29 mouse cellular contexts compared by ENCODE assay signal in genomic region chr1:39770436-39770835, GRCm38 (mm10). TPM values are rescaled to one million over a fixed set of nuclear protein-coding genes. Genes with fewer than 3 reads are reported as not detected.
A peak's percentile ranks its signal among the peaks of the same experiment; 100 is the strongest.
DNase-seq lines count a peak whose midpoint lies in the region; TF ChIP-seq lines count a peak whose summit lies in the region.
"Had no signal": no experiment of that assay in that cellular context is flagged by ENCODE, and none has a peak within 500 bp of the region (broad histone marks: within the 10 kb centered on the region; RNA-seq: fewer than 3 reads in every experiment).

No protein-coding gene starts in this region.

- no peaks in the 10 kb centered on the region for H3K4me1 ChIP-seq in kidney, adult 2 months (ENCODE audit: control insufficient read depth, insufficient read depth, low read length)

- no peak overlapping the region for H3K4me3 ChIP-seq in gastrocnemius, adult 2 months
- H3K4me3 ChIP-seq in kidney, adult 2 months (ENCODE audit: insufficient read depth, low read depth, low read length) = no peak overlapping the region
- H3K4me3 ChIP-seq: embryonic facial prominence, embryonic 12.5 days; erythroblast, embryonic 14.5 days; forebrain, embryonic 13.5 days; hindbrain, embryonic 12.5 days; intestine, embryonic 15.5 days; megakaryocyte, embryonic 14.5 days; neural tube, embryonic 15.5 days had no signal

- 72% methylated on average over 5 of the region's 5 CpGs for WGBS in kidney, adult 2 months

- H3K27me3 ChIP-seq in kidney, adult 2 months (replicated peaks; ENCODE audit: control insufficient read depth, insufficient read depth, low read length) = no peaks in the 10 kb centered on the region
- H3K27me3 ChIP-seq: CH12.LX; embryonic facial prominence, embryonic 12.5 days; forebrain, embryonic 13.5 days; hindbrain, embryonic 12.5 days; intestine, embryonic 15.5 days; neural tube, embryonic 15.5 days had no signal

- no peak for TF ChIP-seq POLR2A in kidney, adult 2 months (IDR thresholded peaks at IDR 0.05; ENCODE audit: low read depth, low read length)

- TF ChIP-seq CTCF in gastrocnemius, adult 2 months (IDR thresholded peaks at IDR 0.05) = no peak
- no peak for TF ChIP-seq CTCF in kidney, adult 2 months (conservative IDR thresholded peaks at IDR 0.05; ENCODE audit: insufficient read depth, insufficient read length, low read depth, low read length)

- DNase-seq in gastrocnemius, adult 2 months = no peak
- no peak for DNase-seq in gastrocnemius, adult 8-10 months (ENCODE audit: low spot score in 2 of 2)
- DNase-seq in kidney, adult 2 months = peak; percentile 30
- DNase-seq in kidney, adult 11 months = no peak
- DNase-seq in adipocyte (ENCODE audit: low spot score) = peak; percentile 53
- DNase-seq in lung, postnatal 25 days (ENCODE audit: low spot score) = peak; percentile 58
- no peak for DNase-seq in right cerebral cortex, postnatal 10 days (ENCODE audit: low spot score in 2 of 2)
- DNase-seq in adrenal gland, adult 2 months = no peak
- DNase-seq: layer of hippocampus, postnatal 36 days; midbrain, embryonic 14.5 days; thymus, postnatal 14 days had no signal

- H3K27ac ChIP-seq in gastrocnemius, adult 2 months = peak overlapping the region; percentile 62
- no peak overlapping the region for H3K27ac ChIP-seq in kidney, adult 2 months (ENCODE audit: insufficient read depth, low read depth, low read length)
- H3K27ac ChIP-seq: embryonic facial prominence, embryonic 12.5 days; forebrain, embryonic 13.5 days; hindbrain, embryonic 12.5 days; intestine, embryonic 15.5 days; kidney, postnatal 0 days; neural tube, embryonic 15.5 days had no signal

- no peaks in the 10 kb centered on the region for H3K36me3 ChIP-seq in kidney, adult 2 months (ENCODE audit: control insufficient read depth, insufficient read depth, low read length)
- H3K36me3 ChIP-seq: embryonic facial prominence, embryonic 12.5 days; hindbrain, embryonic 12.5 days; intestine, embryonic 15.5 days; neural tube, embryonic 15.5 days had no signal

- intact Hi-C loops in gastrocnemius, adult 2 months (cut with DNase I) = no loop called here

RNA-seq across cellular contexts. Expression of gene Gm3646, which starts 34.7 kb away (rescaled TPM):
- 1 to 10 TPM in 1 of 2 experiments, not detected in 1; 1.6 TPM for total RNA-seq in gastrocnemius, adult 2 months (2021)
- total RNA-seq in gastrocnemius, adult 8-10 months (2022) = not detected
- not detected in 2 replicates for polyA plus RNA-seq in kidney, adult 2 months (2012; rRNA removed)
- total RNA-seq in adrenal gland, adult 2 months (2021) = not detected
- not detected in 2 replicates for polyA plus RNA-seq in adrenal gland, adult 2 months (2012; rRNA removed)
- total RNA-seq: adrenal gland, adult 18-20 months; CH12.LX; common myeloid progenitor, adult 5-6 weeks; layer of hippocampus, adult 18-20 months; layer of hippocampus, postnatal 36 days; left cerebral cortex, postnatal 25 days; MEL had no signal
- polyA plus RNA-seq: cerebellum, adult 2 months; embryonic facial prominence, embryonic 12.5 days; erythroblast, embryonic 14.5 days; forebrain, embryonic 13.5 days; hindbrain, embryonic 12.5 days; intestine, embryonic 15.5 days; kidney, postnatal 0 days; limb, embryonic 14.5 days; liver, embryonic 16.5 days; midbrain, embryonic 14.5 days; neural tube, embryonic 15.5 days; testis, adult 2 months had no signal

RNA-seq across cellular contexts. Expression of gene Rfx8, which starts 49.6 kb away (rescaled TPM):
- not detected for total RNA-seq in gastrocnemius, adult 2 months (2021)
- not detected for total RNA-seq in gastrocnemius, adult 8-10 months (2022)
- polyA plus RNA-seq in kidney, adult 2 months (2012; rRNA removed) = not detected in 2 replicates
- not detected for total RNA-seq in adrenal gland, adult 2 months (2021)
- polyA plus RNA-seq in adrenal gland, adult 2 months (2012; rRNA removed) = 0.10 TPM in 1 of 2 replicates, not detected in the other
- total RNA-seq: adrenal gland, adult 18-20 months; CH12.LX; MEL had no signal

Comparison
In these comparisons a context has a peak if more than half of its experiments do, and no peak if none do; other contexts are left out.
1. DNase-seq: peak in kidney, adult 2 months (single experiment), adipocyte (single experiment) and lung, postnatal 25 days (single experiment); none in gastrocnemius, adult 2 months (single experiment), gastrocnemius, adult 8-10 months (0 of 2), kidney, adult 11 months (single experiment), right cerebral cortex, postnatal 10 days (0 of 2) and adrenal gland, adult 2 months (single experiment).